ENCODE assay signal across 21 mouse cellular contexts in the genomic region with DNA sequence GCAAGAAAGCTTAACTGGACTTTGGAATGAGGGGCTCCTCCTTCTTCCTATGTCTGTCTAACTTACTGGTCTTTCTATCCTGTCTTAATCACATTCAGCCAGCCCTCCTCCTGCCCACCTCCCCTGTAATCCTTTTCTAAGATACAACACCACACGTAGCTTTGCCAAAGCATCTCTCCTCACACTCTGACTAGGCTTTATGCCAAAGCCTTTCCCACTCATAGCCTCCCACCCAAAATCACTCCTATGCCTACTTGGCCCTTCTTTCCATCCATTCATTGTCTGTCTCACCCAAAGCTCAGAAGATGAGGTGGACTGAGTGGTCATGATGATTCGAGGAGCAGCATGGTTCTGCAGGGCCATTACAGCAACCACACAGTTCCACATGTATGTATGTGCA. TPM values are rescaled to one million over a fixed set of nuclear protein-coding genes. Genes with fewer than 3 reads are reported as not detected.
A peak's percentile ranks its signal among the peaks of the same experiment; 100 is the strongest.
DNase-seq lines count a peak whose midpoint lies in the region.
"Had no signal": no experiment of that assay in that cellular context is flagged by ENCODE, and none has a peak within 500 bp of the region (broad histone marks: within the 10 kb centered on the region; RNA-seq: fewer than 3 reads in every experiment).

No protein-coding gene starts in this region.

- DNase-seq in left cerebral cortex, postnatal 14 days (ENCODE audit: low spot score in 2 of 2): peak; percentile 9 to 78
- DNase-seq in left cerebral cortex, postnatal 4 days: no peak
- DNase-seq in right cerebral cortex, adult 18-20 months: peak; percentile 24
- DNase-seq in right cerebral cortex, postnatal 14 days: no peak
- DNase-seq in brain, adult 2 months (ENCODE audit: low read depth, low spot score): peak; percentile 60
- peak; percentile 26 to 59 for DNase-seq in frontal cortex, postnatal 36 days (ENCODE audit: low spot score in 2 of 2)
- no peak for DNase-seq in kidney, adult 18-20 months
- DNase-seq in testis, postnatal 10 days (ENCODE audit: low spot score): no peak
- DNase-seq: adrenal gland, adult 2 months; adrenal gland, postnatal 14 days; cerebellum, adult 11-12 months; cerebellum, adult 8-10 months; cerebellum, postnatal 10 days; cerebellum, postnatal 36 days; embryo, embryonic 11 days; gastrocnemius, adult 2 months; gastrocnemius, postnatal 14 days; heart, adult 18-20 months; heart, postnatal 10 days; heart, postnatal 36 days had no signal

- intact Hi-C loops in left cerebral cortex, postnatal 14 days (cut with DNase I): no loop called here
- intact Hi-C loops in left cerebral cortex, postnatal 4 days (cut with DNase I): no loop called here

RNA-seq across cellular contexts. Expression of a gene that starts 24.7 kb away (rescaled TPM):
- total RNA-seq in left cerebral cortex, postnatal 14 days (2021): 1 to 10 TPM; 3.7 to 4.9 TPM
- 10 to 100 TPM; 21.4 TPM for total RNA-seq in left cerebral cortex, postnatal 4 days (2021)
- total RNA-seq: MEL had no signal

Comparison
In these comparisons a context has a peak if more than half of its experiments do, and no peak if none do; other contexts are left out.
1. DNase-seq: peak in left cerebral cortex, postnatal 14 days (2 of 2), right cerebral cortex, adult 18-20 months (single experiment), brain, adult 2 months (single experiment) and frontal cortex, postnatal 36 days (2 of 2); none in left cerebral cortex, postnatal 4 days (single experiment), right cerebral cortex, postnatal 14 days (single experiment), kidney, adult 18-20 months (single experiment) and testis, postnatal 10 days (single experiment).